Mouse (Mus musculus) small intestine, adult 10 weeks (tissue): Measurements from ENCODE around the gene Cdc45. TPM values are rescaled to one million over a fixed set of nuclear protein-coding genes. Genes with fewer than 3 reads are reported as not detected.

ENCODE experiments used
- polyA plus RNA-seq: library from polyadenylated mRNA; stranded (reverse); fragments of 350-450 nt; fragmentation: Illumina TruSeq; extraction: RNeasy Lipid Tissue Mini Kit (QIAGEN cat#74804); gene quantifications from one replicate; pipeline ENCODE4 v1.2.3, GENCODE M21; 2014; ENCODE audit warnings: low replicate concordance

The Cdc45 gene
- 2.1 TPM for polyA plus RNA-seq

DNA sequence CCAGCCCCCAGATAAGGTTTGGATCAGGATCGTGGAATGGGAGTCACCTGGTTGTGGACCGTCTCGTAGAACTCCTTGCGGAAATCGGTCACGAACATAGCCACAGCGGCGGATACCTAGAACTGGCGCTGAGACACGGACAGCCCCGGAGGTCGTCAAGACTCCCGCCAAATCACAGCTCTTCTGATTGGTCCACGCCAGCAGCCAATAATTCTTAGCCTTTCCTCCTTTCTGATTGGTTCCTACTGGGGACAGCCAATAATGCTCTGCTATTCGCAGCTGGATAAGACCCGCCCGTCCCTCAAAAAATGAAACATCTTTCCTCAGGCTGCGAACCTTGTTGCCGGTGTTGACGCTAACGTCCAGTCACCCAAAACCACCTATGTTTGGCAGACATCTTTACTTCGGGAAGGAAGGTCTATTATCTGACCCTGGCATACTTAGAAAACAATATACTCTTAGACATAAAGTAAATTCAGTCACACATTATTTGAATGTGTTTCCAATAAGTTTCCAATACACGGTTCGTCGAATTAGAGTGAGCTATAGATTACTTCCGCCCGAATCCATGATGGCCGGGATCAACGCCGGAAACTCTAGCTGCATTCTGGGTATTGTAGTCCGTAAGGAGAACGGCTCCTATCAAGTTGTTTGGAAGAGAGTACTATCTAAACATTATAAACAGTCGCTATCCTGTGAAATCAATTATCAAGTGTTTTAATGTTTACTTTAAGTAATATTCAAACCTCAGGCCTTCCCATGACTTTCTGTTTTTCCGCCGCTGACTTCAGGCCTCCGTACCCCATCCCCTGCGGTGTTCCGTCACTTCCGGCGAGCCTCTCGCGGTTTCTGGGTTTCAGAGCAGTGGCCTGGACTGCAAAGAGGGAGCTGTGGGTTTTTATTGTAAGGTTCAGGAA is at the start of gene Cdc45, which contains the start of gene Ufd1:
Gene Cdc45 (minus strand): TSS at position 520 of the 917 bp plus-strand sequence.
Gene Ufd1 (plus strand): TSS at position 312 of the 917 bp plus-strand sequence.

DNA sequence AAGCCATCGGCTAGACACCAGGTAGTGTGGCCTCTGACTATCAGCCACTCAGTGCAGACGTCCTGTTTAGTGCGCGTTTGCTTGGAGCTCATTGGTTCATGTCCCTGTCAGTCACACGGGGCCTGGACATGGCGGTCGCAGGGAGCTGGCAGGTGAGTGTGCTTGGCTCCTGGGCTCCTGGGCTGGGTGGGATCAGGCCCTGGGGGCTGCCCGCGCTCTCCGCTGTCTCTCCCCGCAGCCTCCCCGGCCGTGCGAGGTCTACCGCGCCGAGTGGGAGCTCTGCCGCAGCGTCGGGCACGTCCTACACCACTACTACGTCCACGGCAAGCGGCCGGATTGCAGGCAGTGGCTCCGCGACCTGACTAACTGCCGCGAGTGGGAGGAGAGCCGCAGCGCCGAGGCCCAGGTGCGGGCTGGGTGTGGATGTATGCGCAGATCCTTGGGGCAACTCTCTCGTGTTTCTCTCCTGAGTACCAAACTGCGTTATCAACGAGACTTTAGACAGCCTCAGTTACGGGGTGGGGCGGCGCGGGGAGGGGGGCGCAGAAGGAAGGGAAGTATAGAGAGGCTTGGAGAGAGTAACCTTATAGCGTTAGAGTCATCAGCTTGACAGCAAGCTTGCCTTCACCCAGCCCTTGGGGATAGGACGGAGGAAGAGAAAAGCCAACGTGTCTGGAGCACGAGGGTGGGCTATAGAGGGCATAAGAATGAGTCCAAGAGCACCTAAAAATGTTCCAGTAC is 24.9 kb upstream of the Cdc45 start, which contains the start of the genes 2510002D24Rik and Gm28539:
Gene 2510002D24Rik (plus strand): TSS at position 111 of the 741 bp plus-strand sequence.
Gene Gm28539 (plus strand): TSS at position 117 of the 741 bp plus-strand sequence.

DNA sequence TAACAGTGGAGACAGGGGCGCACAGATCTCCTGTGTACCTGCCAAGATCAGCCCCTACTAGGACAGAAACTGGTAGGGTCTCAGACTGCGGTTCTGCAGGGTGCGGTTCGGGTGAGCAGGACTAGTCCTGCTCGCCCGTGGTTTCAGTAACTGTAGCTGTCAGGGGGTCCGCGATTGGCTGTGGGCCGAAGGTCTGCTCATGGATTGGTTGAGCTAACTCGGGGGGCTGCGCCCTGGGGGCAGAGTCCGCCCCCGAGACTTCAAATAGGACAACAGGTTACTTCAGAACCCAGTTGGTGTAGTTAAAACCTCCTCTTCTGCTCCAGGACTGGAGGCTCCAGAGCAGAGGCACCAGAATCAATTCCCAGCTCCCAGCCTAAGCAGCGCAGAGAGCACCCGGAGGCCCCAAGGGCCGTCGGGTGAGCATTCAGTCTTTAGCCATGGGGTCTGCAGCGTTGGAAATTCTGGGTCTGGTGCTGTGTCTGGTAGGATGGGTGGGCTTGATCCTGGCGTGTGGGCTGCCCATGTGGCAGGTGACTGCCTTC is 35.2 kb downstream of the Cdc45 start, which contains the start of gene Cldn5:
Gene Cldn5 (plus strand): TSS at position 292 of the 545 bp plus-strand sequence.

Other genes starting within 250 kb of the Cdc45 start
- not detected for gene Tbx1, start 221.3 kb downstream of the Cdc45 start, polyA plus RNA-seq
- not detected for gene Gp1bb, start 189.6 kb downstream of the Cdc45 start, polyA plus RNA-seq
- gene Gm49601, start 185.6 kb downstream of the Cdc45 start, polyA plus RNA-seq: not detected
- gene Sept5, start 182.0 kb downstream of the Cdc45 start, polyA plus RNA-seq: 2.1 TPM
- not detected for gene Cldn5, start 35.1 kb downstream of the Cdc45 start, polyA plus RNA-seq
- gene Ufd1, start 208 bp downstream of the Cdc45 start, polyA plus RNA-seq: 58.8 TPM
- gene 2510002D24Rik, start 24.6 kb upstream of the Cdc45 start, polyA plus RNA-seq: 5.1 TPM
- gene Gm28539, start 24.6 kb upstream of the Cdc45 start, polyA plus RNA-seq: not detected
- gene Mrpl40, start 64.9 kb upstream of the Cdc45 start, polyA plus RNA-seq: 56.1 TPM
- gene Hira, start 65.0 kb upstream of the Cdc45 start, polyA plus RNA-seq: 15.2 TPM